Mouse (Mus musculus) urinary bladder, postnatal 25 days (tissue): ENCODE measurements around the gene Ankrd40.
A peak's percentile ranks its signal among the peaks of the same experiment; 100 is the strongest.

Experiments
- DNase-seq: peaks from one replicate; pipeline ENCODE4 v3.0.0; 2022; ENCODE audit warnings: low spot score

Gene Ankrd40

GRCm38 (mm10) chr11:94351094-94351493 is 23.3 kb downstream of the Ankrd40 start:
- no peak for DNase-seq

GRCm38 (mm10) chr11:94355521-94356217 is 27.9 kb downstream of the Ankrd40 start:
- no peak for DNase-seq

GRCm38 (mm10) chr11:94359168-94359567 is 31.4 kb downstream of the Ankrd40 start:
- no peak for DNase-seq

GRCm38 (mm10) chr11:94361166-94361870 is 33.5 kb downstream of the Ankrd40 start:
- DNase-seq = no peak

- DNase-seq = no peak
Measured at GRCm38 (mm10) chr11:94362101-94362500, 34.3 kb downstream of the Ankrd40 start.

- peak; percentile 60 for DNase-seq
Measured at GRCm38 (mm10) chr11:94363690-94364089, 35.9 kb downstream of the Ankrd40 start.

GRCm38 (mm10) chr11:94365340-94365739 is 37.5 kb downstream of the Ankrd40 start:
- no peak for DNase-seq

GRCm38 (mm10) chr11:94369981-94370380 is 42.2 kb downstream of the Ankrd40 start:
- DNase-seq = no peak

- no peak for DNase-seq
Measured at GRCm38 (mm10) chr11:94370809-94371208, 43.0 kb downstream of the Ankrd40 start.

- no peak for DNase-seq
Measured at GRCm38 (mm10) chr11:94374276-94374948, 46.6 kb downstream of the Ankrd40 start.

- no peak for DNase-seq
Measured at GRCm38 (mm10) chr11:94379061-94379460, 51.3 kb downstream of the Ankrd40 start.

- no peak for DNase-seq
Measured at GRCm38 (mm10) chr11:94379736-94380135, 51.9 kb downstream of the Ankrd40 start.

- no peak for DNase-seq
Measured at GRCm38 (mm10) chr11:94385977-94386771, 58.4 kb downstream of the Ankrd40 start.

GRCm38 (mm10) chr11:94387756-94388155 is 60.0 kb downstream of the Ankrd40 start:
- no peak for DNase-seq

GRCm38 (mm10) chr11:94389021-94389420 is 61.2 kb downstream of the Ankrd40 start:
- no peak for DNase-seq

GRCm38 (mm10) chr11:94389724-94390396 is 62.1 kb downstream of the Ankrd40 start:
- no peak for DNase-seq

- DNase-seq = no peak
Measured at GRCm38 (mm10) chr11:94390825-94391224, 63.0 kb downstream of the Ankrd40 start.
